Mouse (Mus musculus) intestine, embryonic 16.5 days (tissue): ENCODE measurements around the gene Optc. TPM values are rescaled to one million over a fixed set of nuclear protein-coding genes. Genes with fewer than 3 reads are reported as not detected.

Experiments used
- ATAC-seq: fragments of 200-750 bp; cut with Nextera tagmentation; 2 replicates; pipeline ENCODE4 v1.8.0; 2017; ENCODE audit warnings: moderate TSS enrichment, moderate library complexity
- H3K27ac ChIP-seq: fragments of 300-500 bp; sonication (generic); 2 replicates; pipeline ENCODE4 v1.5.1; 2014; ENCODE audit warnings: mild to moderate bottlenecking, low read length
- H3K27me3 ChIP-seq: fragments of 300-500 bp; sonication (generic); replicated peaks from 2 replicates; pipeline ENCODE4 v1.6.1; 2014; ENCODE audit warnings: low read length, control low read depth, mixed read lengths; ENCODE audit not compliant: control insufficient read depth, insufficient read depth
- H3K36me3 ChIP-seq: fragments of 300-500 bp; sonication (generic); 2 replicates; pipeline ENCODE4 v1.6.1; 2014; ENCODE audit warnings: low read length, control low read depth; ENCODE audit not compliant: control insufficient read depth, insufficient read depth
- H3K4me1 ChIP-seq: fragments of 300-500 bp; sonication (generic); 2 replicates; pipeline ENCODE4 v1.6.1; 2014; ENCODE audit warnings: low read length, control low read depth, mixed read lengths; ENCODE audit not compliant: control insufficient read depth, insufficient read depth
- H3K4me2 ChIP-seq: fragments of 300-500 bp; sonication (generic); 2 replicates; pipeline ENCODE4 v1.6.1; 2014; ENCODE audit warnings: low read depth, low read length, control low read depth
- H3K4me3 ChIP-seq: fragments of 300-500 bp; sonication (generic); 2 replicates; pipeline ENCODE4 v1.5.1; 2014; ENCODE audit warnings: mild to moderate bottlenecking, low read length
- H3K9ac ChIP-seq: fragments of 300-500 bp; sonication (generic); 2 replicates; pipeline ENCODE4 v1.6.1; 2014; ENCODE audit warnings: low read depth, low read length
- H3K9me3 ChIP-seq: fragments of 300-500 bp; sonication (generic); 2 replicates; pipeline ENCODE4 v1.6.1; 2016; ENCODE audit warnings: low read length, control low read depth; ENCODE audit not compliant: control insufficient read depth
- WGBS: fragments of 180-500 bp; shearing (Covaris S2); extraction: QIAGEN DNeasy Blood & Tissue Kit; methylation state at CpG from one replicate; pipeline ENCODE4 v1.1.7; 2014; 5-methylcytosine and 5-hydroxymethylcytosine counted together
- polyA plus RNA-seq: library from polyadenylated mRNA; unstranded; fragments of >200 nt; fragmentation: Nextera tagmentation; extraction: Ambion mirVana; gene quantifications from 2 replicates; pipeline ENCODE4 v1.2.1, GENCODE M21; 2015

Gene Optc
- polyA plus RNA-seq, 1 experiment from 2014 or later, result 1.1 TPM

GRCm38 (mm10) chr1:133910108-133910507 lies 2.3 kb upstream of the Optc start:
- Histone ChIP-seq H3K27me3 (no peaks in the 10 kb centered on the region), H3K9me3 (no peaks in the 10 kb centered on the region), H3K4me3 (no peak overlapping the region), H3K4me1 (peaks cover 14% of the 10 kb centered on the region), H3K9ac (no peak overlapping the region), H3K27ac (no peak overlapping the region), H3K4me2 (no peak overlapping the region), H3K36me3 (no peaks in the 10 kb centered on the region)
- 82% methylated on average over 7 of the region's 7 CpGs for WGBS
- no peak for ATAC-seq

GRCm38 (mm10) chr1:133908659-133909575 lies 1.1 kb upstream of the Optc start:
- Histone ChIP-seq H3K9me3 (no peaks in the 10 kb centered on the region), H3K4me1 (peaks cover 14% of the 10 kb centered on the region), H3K27me3 (no peaks in the 10 kb centered on the region), H3K36me3 (no peaks in the 10 kb centered on the region), H3K4me2 (peak overlapping the region; percentile 76), H3K27ac (peak overlapping the region; percentile 71), H3K4me3 (peak overlapping the region; percentile 43), H3K9ac (peak overlapping the region; percentile 67)
- peak; percentile 59 for ATAC-seq
- 14% methylated on average over 27 of the region's 27 CpGs for WGBS

- Histone ChIP-seq H3K27ac (no peak overlapping the region), H3K4me3 (no peak overlapping the region), H3K9me3 (no peaks in the 10 kb centered on the region), H3K36me3 (no peaks in the 10 kb centered on the region), H3K9ac (no peak overlapping the region), H3K27me3 (no peaks in the 10 kb centered on the region), H3K4me1 (peaks cover 14% of the 10 kb centered on the region), H3K4me2 (no peak overlapping the region)
- ATAC-seq, result no peak
- WGBS, result 52% methylated on average over 12 of the region's 12 CpGs
These were observed 1.4 kb downstream of the Optc start for GRCm38 (mm10) chr1:133906420-133906819.

- peaks cover 12% of the 10 kb centered on the region for H3K4me1 ChIP-seq
- H3K27me3 ChIP-seq, result no peaks in the 10 kb centered on the region
- WGBS, result 70% methylated on average over 9 of the region's 9 CpGs
- no peaks in the 10 kb centered on the region for H3K36me3 ChIP-seq
- no peak overlapping the region for H3K4me2 ChIP-seq
- no peak overlapping the region for H3K27ac ChIP-seq
- no peak for ATAC-seq
- no peak overlapping the region for H3K4me3 ChIP-seq
- no peak overlapping the region for H3K9ac ChIP-seq
- no peaks in the 10 kb centered on the region for H3K9me3 ChIP-seq
These were observed 7.0 kb downstream of the Optc start for GRCm38 (mm10) chr1:133900825-133901224.

GRCm38 (mm10) chr1:133899043-133899542 lies 8.7 kb downstream of the Optc start:
- Histone ChIP-seq H3K27ac (peak overlapping the region; percentile 85), H3K36me3 (no peaks in the 10 kb centered on the region), H3K4me2 (no peak overlapping the region), H3K27me3 (no peaks in the 10 kb centered on the region), H3K9me3 (no peaks in the 10 kb centered on the region), H3K4me3 (peak overlapping the region; percentile 18; the same call in 1 of the 2 replicates), H3K4me1 (peaks cover 24% of the 10 kb centered on the region), H3K9ac (peak overlapping the region; percentile 53; the same call in 1 of the 2 replicates)
- peak; percentile 47; the same call in 1 of the 2 replicates for ATAC-seq
- WGBS, result 63% methylated on average over 9 of the region's 9 CpGs

- Histone ChIP-seq H3K36me3 (no peaks in the 10 kb centered on the region), H3K4me2 (no peak overlapping the region), H3K4me1 (peaks cover 38% of the 10 kb centered on the region), H3K9me3 (no peaks in the 10 kb centered on the region), H3K9ac (0 out of 2 replicates have a peak overlapping the region, but pooled peaks have one; percentile 7), H3K27ac (peak overlapping the region; percentile 24; the same call in 1 of the 2 replicates), H3K4me3 (no peak overlapping the region), H3K27me3 (no peaks in the 10 kb centered on the region)
- ATAC-seq, result no peak
- WGBS, result 81% methylated on average over 6 of the region's 6 CpGs
These were observed 10.5 kb downstream of the Optc start for GRCm38 (mm10) chr1:133897293-133897692.

- H3K4me3 ChIP-seq, result no peak overlapping the region
- no peak overlapping the region for H3K9ac ChIP-seq
- H3K36me3 ChIP-seq, result no peaks in the 10 kb centered on the region
- no peak for ATAC-seq
- no peak overlapping the region for H3K4me2 ChIP-seq
- no peaks in the 10 kb centered on the region for H3K9me3 ChIP-seq
- 19% methylated on average over 5 of the region's 5 CpGs for WGBS
- H3K4me1 ChIP-seq, result peaks cover 78% of the 10 kb centered on the region
- peak overlapping the region; percentile 43; the same call in 1 of the 2 replicates for H3K27ac ChIP-seq
- H3K27me3 ChIP-seq, result no peaks in the 10 kb centered on the region
These were observed 16.3 kb downstream of the Optc start for GRCm38 (mm10) chr1:133891489-133891888.

- Histone ChIP-seq H3K4me1 (peaks cover 71% of the 10 kb centered on the region), H3K36me3 (no peaks in the 10 kb centered on the region), H3K9ac (0 out of 2 replicates have a peak overlapping the region, but pooled peaks have one; percentile 39), H3K4me2 (peak overlapping the region; percentile 34), H3K27me3 (no peaks in the 10 kb centered on the region), H3K4me3 (no peak overlapping the region; the same call in 1 of the 2 replicates), H3K27ac (peak overlapping the region; percentile 65), H3K9me3 (no peaks in the 10 kb centered on the region)
- 21% methylated on average over 20 of the region's 20 CpGs for WGBS
- ATAC-seq, result peak; percentile 27; the same call in 1 of the 2 replicates
These were observed 17.7 kb downstream of the Optc start for GRCm38 (mm10) chr1:133889949-133890598.
